Mouse (Mus musculus): ENCODE results near the gene Sept9. TPM values are rescaled to one million over a fixed set of nuclear protein-coding genes. Genes with fewer than 3 reads are reported as not detected.

The Sept9 gene
- polyA plus RNA-seq, 1 experiment: 118 TPM

DNA sequence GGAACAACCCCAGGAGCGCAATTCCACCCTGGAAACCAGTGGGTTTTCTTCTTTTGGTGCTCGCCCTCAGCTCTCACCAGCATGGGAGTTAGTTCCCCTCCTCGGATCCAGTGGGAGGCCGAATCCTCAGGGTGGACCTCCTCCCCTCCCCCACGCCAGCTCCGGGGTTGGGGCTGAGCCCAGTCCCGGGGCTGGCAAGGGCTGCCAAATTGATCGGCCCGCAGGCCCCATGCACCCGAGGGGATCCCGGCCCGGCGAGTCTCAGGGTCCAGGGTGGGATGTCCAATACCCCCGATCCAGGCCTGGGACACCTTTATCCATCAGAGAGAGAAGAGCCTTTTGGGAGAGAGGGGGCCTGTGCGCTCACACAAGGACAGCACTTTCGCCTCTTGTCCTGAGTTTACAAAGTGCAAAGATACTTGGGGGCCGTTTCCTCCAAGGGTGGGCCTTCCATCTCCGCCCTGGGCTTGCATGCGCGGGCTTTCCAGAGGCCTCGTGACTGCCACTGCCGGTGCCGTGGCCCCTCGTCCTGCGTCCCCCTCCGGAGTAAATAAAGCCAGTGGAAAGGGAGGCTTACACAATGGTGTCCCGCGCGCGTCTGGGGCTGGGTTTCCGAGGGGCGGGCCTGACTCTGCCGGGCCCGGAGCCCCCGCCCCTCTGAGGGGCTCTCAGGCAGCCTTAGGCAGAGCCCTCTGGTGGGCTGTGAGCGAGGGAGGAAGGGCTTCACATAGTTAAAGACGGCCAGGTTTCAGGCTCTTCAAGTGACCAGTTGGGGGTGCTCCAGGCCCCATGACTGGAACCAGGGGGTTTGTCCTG is 67.7 kb downstream of the Sept9 start:
- Histone ChIP-seq H3K27ac (replicated peaks; ENCODE audit: low read depth, low read length) (peak overlapping the region; percentile 59), H3K4me1 (ENCODE audit: control insufficient read depth, insufficient read depth, insufficient read length, low read length) (peaks cover 35% of the 10 kb centered on the region), H3K4me3 (ENCODE audit: insufficient read depth, low read depth, low read length) (peak overlapping the region; percentile 79)

DNA sequence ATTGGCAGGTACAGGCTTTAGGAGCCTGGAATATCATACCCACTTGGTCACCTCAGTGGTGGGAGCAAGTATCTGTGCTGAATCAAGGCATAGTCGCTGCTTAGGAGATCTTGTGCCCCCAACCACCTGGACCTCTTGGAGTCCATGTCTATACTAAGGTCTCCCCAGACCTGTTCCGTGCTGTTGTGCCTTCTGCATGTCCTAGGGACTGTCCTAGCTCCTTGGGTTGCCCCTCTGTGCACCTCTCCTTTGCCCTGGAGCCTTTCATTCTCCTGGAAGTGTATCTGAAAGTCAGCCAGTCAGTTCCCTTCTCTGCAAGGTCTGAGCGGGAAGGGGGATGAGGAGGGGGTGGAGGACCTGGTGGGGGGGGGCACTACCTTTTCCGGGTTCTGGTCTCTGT is 68.4 kb downstream of the Sept9 start:
- H3K27ac ChIP-seq (replicated peaks; ENCODE audit: low read depth, low read length): peak overlapping the region; percentile 48; the same call in 1 of the 2 replicates
- peaks cover 40% of the 10 kb centered on the region for H3K4me1 ChIP-seq (ENCODE audit: control insufficient read depth, insufficient read depth, insufficient read length, low read length)
- H3K4me3 ChIP-seq (ENCODE audit: insufficient read depth, low read depth, low read length): peak overlapping the region; percentile 37

DNA sequence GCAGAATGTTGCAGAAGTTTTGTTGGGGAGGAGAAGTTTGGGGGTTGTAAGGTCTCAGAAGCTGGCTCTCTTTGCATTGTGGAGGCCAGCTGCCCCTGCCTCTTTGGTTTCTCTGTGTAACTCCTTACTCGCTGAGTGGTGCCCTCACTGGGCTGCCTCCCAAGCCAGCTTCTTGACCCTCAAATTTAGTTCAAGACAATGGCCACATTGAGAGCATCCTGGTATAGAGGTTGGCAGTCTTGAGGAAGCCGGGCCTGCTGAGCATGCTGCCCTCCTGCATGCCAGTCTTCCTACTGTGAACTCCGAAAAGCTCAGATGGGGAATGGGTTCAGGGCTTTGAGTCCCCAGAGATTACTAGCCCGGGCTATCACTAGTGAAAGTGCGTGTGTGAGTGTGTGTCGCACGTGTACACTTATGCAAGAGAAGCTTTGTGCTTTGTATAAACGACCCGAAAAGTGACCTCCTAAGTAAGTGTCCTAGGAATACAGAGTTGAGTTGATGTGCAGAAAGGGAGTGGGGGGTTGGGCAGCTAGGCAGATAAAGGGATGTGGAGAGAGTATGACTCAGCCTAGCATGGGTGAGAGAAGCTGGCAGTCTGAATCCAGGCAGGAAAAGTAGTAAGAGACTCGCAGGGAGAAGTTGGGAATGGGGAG is 69.0 kb downstream of the Sept9 start:
- Histone ChIP-seq H3K4me3 (ENCODE audit: insufficient read depth, low read depth, low read length) (no peak overlapping the region), H3K27ac (replicated peaks; ENCODE audit: low read depth, low read length) (0 out of 2 replicates have a peak overlapping the region, but pooled peaks have one; percentile 19), H3K4me1 (ENCODE audit: control insufficient read depth, insufficient read depth, insufficient read length, low read length) (peaks cover 43% of the 10 kb centered on the region)

DNA sequence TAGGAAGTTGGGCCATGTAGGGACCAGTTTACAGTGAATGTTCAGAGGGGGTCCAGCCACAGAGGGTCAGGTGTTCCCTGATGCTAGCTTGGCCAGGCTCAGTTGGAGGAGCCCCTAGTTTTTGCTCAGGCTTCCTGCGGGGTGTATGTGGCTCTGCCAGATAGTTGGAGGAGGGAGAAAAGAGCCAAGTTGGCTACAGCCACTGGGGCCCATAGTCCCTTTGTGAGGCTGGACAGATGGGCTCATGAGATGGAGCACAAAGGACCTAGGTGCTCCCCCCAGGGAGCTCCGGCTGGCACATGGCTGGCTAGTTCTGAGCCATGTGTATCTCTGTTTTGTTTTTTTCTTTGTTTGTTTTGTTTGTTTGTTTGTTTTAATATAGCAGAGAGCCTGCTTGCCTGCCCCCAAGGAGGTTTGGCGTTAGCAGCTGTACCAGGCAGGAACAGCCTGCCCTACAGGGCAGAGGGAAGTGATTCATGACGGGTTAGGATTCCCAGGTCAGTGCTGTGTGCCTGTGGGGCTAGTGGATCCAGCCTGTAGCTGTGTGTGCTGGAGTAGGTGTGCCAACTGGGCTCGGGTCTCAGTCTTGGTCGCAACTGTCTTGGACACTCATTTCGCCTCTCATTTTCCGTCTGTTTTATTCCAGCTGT is 69.7 kb downstream of the Sept9 start:
- Histone ChIP-seq H3K4me3 (ENCODE audit: insufficient read depth, low read depth, low read length) (no peak overlapping the region), H3K4me1 (ENCODE audit: control insufficient read depth, insufficient read depth, insufficient read length, low read length) (peaks cover 46% of the 10 kb centered on the region), H3K27ac (replicated peaks; ENCODE audit: low read depth, low read length) (peak overlapping the region; percentile 19; the same call in 1 of the 2 replicates)

DNA sequence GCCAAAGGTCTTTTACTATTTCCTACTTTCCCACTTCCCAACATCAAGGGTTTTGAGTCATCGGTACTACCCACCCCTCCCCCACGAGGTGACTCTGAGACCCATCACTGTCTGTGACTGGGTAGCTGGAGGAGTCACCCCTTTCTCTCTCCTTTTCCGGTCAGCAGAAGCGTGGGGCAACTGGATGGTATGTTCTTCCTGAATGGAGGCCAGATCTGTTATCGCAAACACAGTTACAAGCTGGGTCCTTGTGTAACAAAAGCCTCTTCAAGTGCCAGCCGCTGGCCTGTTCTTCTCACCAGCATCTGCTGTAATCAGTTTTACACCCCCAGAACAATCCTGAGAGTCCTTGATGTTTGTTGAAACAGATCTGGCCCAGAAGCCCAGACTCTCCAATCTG is 70.5 kb downstream of the Sept9 start:
- 0 out of 2 replicates have a peak overlapping the region, but pooled peaks have one; percentile 15 for H3K27ac ChIP-seq (replicated peaks; ENCODE audit: low read depth, low read length)
- H3K4me3 ChIP-seq (ENCODE audit: insufficient read depth, low read depth, low read length): no peak overlapping the region
- peaks cover 42% of the 10 kb centered on the region for H3K4me1 ChIP-seq (ENCODE audit: control insufficient read depth, insufficient read depth, insufficient read length, low read length)

DNA sequence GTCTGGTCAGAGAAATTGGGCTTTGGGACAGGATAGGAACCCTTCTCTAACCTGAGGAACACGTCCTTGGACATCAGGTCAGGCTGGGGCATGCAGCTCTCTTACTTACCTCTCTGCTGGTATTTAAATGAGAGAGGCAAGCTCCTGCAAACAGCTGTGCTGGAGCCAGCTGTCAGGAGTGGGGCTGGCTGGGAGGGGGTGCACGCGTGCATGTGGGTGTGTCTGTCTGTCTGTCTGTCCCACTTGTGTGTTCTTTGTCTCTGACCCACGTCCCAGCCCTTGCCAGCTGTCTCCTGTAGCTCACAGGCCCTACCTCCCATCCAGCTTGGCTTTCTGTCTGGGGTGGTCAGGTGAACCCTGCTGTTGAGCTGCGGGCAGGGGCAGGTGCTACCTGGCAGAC is 75.5 kb downstream of the Sept9 start:
- peaks cover 65% of the 10 kb centered on the region for H3K4me1 ChIP-seq (ENCODE audit: control insufficient read depth, insufficient read depth, insufficient read length, low read length)
- H3K4me3 ChIP-seq (ENCODE audit: insufficient read depth, low read depth, low read length): no peak overlapping the region
- peak overlapping the region; percentile 53; the same call in 1 of the 2 replicates for H3K27ac ChIP-seq (replicated peaks; ENCODE audit: low read depth, low read length)

DNA sequence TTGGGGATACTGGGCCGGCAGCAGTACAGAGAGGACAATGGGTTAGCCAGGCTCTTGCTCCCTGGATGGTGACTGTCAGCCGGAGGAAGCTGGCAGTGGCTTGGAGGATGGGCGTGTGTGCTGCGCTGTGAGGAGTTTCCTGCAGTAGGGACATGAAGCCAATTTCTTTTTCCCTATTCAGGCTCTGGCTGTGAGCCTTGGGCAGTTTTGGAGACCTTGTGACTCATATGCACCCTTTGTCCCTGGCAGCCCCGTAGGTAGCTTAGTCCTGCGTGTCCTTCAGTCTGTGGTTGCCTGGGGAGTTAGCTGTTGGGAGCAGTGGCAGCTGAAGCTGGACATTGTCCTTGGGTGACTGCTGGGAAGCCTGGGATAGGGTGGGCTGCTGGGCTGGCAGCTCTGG is 76.5 kb downstream of the Sept9 start:
- H3K27ac ChIP-seq (replicated peaks; ENCODE audit: low read depth, low read length): peak overlapping the region; percentile 72
- H3K4me3 ChIP-seq (ENCODE audit: insufficient read depth, low read depth, low read length): no peak overlapping the region
- H3K4me1 ChIP-seq (ENCODE audit: control insufficient read depth, insufficient read depth, insufficient read length, low read length): peaks cover 69% of the 10 kb centered on the region

DNA sequence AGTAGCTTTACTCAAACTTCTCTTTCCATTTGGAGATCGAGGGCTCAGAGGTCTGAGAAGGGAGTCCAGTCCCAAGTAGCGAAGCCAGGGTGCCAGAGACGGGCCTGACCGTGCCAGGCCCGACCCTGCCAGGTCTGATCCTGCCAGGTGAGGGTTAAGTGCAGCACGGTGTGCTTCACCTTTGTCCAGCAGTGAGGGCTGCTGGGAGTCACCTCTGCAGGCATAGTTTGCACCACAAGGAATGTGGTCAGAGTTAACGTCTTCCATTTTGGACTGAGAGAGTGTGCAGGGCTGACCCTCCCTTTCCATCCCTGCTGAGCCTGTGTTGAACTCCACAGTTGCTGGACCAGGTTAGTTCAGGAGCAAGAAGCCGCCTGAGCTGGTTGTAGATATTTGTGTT is 77.5 kb downstream of the Sept9 start:
- H3K4me3 ChIP-seq (ENCODE audit: insufficient read depth, low read depth, low read length): no peak overlapping the region
- peaks cover 77% of the 10 kb centered on the region for H3K4me1 ChIP-seq (ENCODE audit: control insufficient read depth, insufficient read depth, insufficient read length, low read length)
- peak overlapping the region; percentile 31 for H3K27ac ChIP-seq (replicated peaks; ENCODE audit: low read depth, low read length)

DNA sequence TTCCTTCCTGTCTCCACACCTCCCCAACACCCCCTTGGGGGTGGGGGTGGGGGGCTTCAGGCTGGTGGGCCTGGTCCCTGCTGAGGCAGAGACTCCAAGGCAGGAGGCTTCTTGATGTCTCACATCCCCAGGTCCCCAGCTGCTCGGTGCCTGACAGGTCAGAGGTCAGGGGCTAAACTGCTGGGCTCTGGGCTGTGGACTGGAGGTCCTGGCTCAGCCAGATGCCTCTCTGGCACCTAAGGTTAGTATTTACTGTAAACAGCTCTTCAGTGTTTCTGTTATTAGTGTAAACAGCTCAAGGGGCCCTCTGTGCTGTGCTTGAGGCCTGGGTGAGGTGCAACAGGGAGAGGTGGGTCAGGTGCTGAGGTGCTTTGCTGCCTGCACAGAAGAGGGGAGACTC is 78.7 kb downstream of the Sept9 start:
- H3K4me3 ChIP-seq (ENCODE audit: insufficient read depth, low read depth, low read length): no peak overlapping the region
- H3K4me1 ChIP-seq (ENCODE audit: control insufficient read depth, insufficient read depth, insufficient read length, low read length): peaks cover 81% of the 10 kb centered on the region
- peak overlapping the region; percentile 35 for H3K27ac ChIP-seq (replicated peaks; ENCODE audit: low read depth, low read length)

DNA sequence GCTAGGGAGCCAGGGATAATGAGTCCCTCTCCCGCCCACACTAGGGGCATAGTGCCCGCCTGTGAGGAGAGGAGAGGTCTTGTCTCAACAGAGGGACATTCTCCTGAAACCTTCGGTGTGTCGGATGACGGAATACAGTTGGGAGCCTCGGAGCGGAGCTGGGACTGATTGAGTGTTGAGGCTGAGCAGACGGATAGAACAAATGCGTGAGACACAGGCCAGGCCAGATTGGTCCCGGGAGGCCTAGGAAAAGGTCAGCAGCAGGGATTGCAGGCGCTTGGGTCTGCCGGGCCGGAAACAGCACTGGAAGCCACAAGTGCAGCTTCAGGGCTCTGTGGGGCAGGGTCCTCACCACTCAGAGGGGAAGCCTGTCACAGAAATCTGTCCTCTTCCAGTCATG is 79.1 kb downstream of the Sept9 start:
- H3K4me3 ChIP-seq (ENCODE audit: insufficient read depth, low read depth, low read length): no peak overlapping the region
- peaks cover 82% of the 10 kb centered on the region for H3K4me1 ChIP-seq (ENCODE audit: control insufficient read depth, insufficient read depth, insufficient read length, low read length)
- peak overlapping the region; percentile 35 for H3K27ac ChIP-seq (replicated peaks; ENCODE audit: low read depth, low read length)

DNA sequence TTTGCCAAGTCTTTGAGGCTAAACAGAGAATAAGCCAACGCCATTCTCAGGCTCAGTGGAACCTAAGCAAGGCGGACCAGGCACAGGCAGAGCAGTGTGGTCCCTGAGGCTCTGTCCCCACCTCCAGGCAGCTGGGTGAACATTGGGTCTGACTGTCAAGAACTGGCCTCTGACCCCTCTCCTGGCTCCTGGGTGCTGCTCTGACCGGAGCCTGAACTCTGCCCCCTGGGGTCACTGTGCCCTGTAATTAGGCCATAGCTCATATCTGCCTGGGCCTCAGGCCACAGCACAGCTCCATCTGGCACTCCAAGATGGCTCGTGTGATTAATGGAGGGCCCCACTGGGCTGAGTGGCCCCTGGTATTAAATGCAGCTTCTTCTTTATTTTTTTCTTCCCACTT is 80.5 kb downstream of the Sept9 start:
- Histone ChIP-seq H3K4me3 (ENCODE audit: insufficient read depth, low read depth, low read length) (no peak overlapping the region), H3K27ac (replicated peaks; ENCODE audit: low read depth, low read length) (peak overlapping the region; percentile 38), H3K4me1 (ENCODE audit: control insufficient read depth, insufficient read depth, insufficient read length, low read length) (peaks cover 87% of the 10 kb centered on the region)

DNA sequence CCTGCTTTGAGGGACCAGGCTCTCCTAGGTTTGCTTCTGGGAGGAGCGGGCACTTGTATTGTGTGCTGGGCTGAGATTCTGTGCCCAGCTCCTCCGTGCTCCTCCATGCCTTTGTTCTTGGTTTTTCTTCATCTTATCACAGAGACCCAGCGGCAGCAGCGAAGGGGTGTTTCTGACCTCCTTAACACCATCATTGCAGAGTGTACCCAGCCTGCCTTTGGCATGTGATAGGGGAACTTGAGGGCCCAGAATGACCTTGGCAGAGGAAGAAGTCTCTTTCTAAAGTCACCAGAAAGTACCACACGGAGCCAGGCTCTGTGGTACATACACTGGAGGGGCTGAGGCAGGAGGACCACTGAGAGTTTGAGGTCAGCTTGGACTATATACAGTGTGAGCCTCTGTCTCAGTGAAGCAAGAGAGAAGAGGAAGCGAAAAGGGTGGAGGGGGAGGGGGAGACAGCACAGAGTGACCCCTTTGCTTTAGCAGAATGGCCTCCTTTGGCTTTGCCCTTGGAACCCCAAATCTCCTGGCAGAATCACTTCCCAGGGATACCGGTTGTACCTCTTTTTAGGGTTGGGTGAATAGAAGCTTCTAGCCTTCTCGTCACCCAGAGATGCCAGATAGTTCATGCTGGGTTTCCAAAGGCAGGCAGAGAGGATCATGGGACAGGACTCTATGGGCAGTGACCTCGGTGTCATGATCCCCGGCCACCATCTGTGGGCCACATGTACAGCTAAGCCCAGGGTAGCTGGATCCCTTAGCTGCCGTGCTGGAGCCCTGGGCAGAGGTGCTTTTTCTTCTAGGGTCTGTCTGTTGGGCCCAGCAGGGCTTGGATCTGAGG is 83.8 kb downstream of the Sept9 start:
- Histone ChIP-seq H3K4me3 (ENCODE audit: insufficient read depth, low read depth, low read length) (no peak overlapping the region), H3K27ac (replicated peaks; ENCODE audit: low read depth, low read length) (peak overlapping the region; percentile 89), H3K4me1 (ENCODE audit: control insufficient read depth, insufficient read depth, insufficient read length, low read length) (peaks cover 73% of the 10 kb centered on the region)

DNA sequence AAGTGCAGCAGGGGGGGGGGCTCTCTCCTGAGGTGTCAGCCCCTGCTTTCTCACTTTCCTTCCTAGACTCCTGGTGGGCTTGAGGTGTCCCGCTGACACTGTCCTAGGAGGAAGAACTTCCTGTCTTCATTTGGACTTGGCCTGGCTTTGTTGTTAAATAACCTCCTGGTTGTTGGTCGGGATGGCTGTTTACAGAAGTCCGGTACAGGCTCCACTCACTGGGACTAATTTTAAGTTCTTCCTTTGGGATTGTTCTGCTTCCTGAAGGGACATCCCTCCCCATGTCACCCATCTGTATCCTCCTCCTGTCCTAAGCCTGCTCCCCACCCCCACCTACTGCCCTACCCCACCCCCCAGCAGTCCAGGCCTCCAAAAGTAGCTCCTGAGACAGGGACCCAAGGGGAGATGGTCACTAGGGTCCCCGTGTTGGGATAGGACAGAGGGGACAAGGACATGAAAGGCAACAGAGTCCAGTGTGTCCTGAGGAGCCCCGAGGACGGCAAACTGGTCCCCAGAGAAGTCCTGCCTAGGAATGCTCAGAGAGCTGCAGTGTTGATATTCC is 84.5 kb downstream of the Sept9 start:
- peak overlapping the region; percentile 89 for H3K27ac ChIP-seq (replicated peaks; ENCODE audit: low read depth, low read length)
- peaks cover 67% of the 10 kb centered on the region for H3K4me1 ChIP-seq (ENCODE audit: control insufficient read depth, insufficient read depth, insufficient read length, low read length)
- no peak overlapping the region for H3K4me3 ChIP-seq (ENCODE audit: insufficient read depth, low read depth, low read length)

DNA sequence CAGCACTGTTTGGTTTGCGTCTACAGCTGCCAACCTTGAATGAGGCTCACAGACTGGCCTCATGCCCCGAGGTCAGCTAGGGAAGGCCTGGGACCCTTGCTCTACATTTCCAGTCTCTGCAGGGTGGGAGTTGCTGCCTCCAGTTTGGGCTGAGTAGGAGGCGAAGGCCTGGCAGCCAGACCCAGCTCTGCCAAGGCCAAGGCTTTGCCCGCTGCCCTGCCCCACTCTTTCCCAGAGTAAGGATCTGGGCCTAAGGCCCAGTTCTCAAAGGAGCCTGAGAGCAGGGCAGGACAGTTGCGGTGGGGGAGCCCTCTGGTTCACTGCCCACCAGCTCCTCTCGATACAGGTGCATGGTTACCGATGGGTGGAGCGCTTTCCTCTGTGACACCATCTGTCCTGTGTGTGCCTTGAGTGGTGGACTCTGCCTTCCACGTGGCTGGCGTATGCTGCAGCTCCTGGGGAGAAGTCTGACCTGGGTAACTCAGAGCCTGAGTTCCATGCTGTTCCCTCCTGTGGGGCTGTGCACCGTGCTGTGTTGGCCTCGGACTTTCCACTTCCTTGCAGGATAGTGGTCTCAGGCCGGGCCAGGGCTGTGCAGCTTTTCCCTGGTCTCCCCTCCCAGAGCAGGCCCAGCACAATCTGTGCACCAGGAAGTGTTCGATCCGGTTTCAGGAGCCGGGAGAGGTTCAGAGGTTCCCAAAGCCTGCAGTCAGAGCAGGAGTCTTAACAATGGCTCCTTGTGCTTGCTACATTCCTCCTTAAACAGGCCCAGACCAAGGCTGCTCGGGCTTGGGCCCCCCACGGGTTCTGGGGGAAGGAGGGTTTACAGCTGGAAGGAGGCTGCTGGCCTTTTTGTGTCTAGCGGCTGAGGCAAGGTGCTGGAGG is 85.5 kb downstream of the Sept9 start:
- peak overlapping the region; percentile 64 for H3K27ac ChIP-seq (replicated peaks; ENCODE audit: low read depth, low read length)
- H3K4me1 ChIP-seq (ENCODE audit: control insufficient read depth, insufficient read depth, insufficient read length, low read length): peaks cover 57% of the 10 kb centered on the region
- H3K4me3 ChIP-seq (ENCODE audit: insufficient read depth, low read depth, low read length): no peak overlapping the region
